ENCODE assay signal across 15 mouse cellular contexts in genomic region chr12:10866907-10867538, GRCm38 (mm10).
DNase-seq lines count a peak whose midpoint lies in the region; ATAC-seq and TF ChIP-seq lines count a peak whose summit lies in the region.
"Had no signal": no experiment of that assay in that cellular context is flagged by ENCODE, and none has a peak within 500 bp of the region (broad histone marks: within the 10 kb centered on the region; RNA-seq: fewer than 3 reads in every experiment).

No protein-coding gene starts in this region.

- H3K36me3 ChIP-seq in forebrain, embryonic 14.5 days (ENCODE audit: control insufficient read depth, insufficient read depth, low read length): no peaks in the 10 kb centered on the region
- no peaks in the 10 kb centered on the region for H3K36me3 ChIP-seq in forebrain, embryonic 12.5 days (replicated peaks)
- no peaks in the 10 kb centered on the region for H3K36me3 ChIP-seq in midbrain, postnatal 0 days (ENCODE audit: insufficient read depth, low read length)
- H3K36me3 ChIP-seq: G1E; heart, embryonic 15.5 days; neural tube, embryonic 12.5 days had no signal

- TF ChIP-seq CTCF in layer of hippocampus, adult 2 months (conservative IDR thresholded peaks at IDR 0.05): no peak
- TF ChIP-seq CTCF in midbrain, postnatal 0 days (IDR thresholded peaks at IDR 0.05): no peak

- peak; percentile 79 for DNase-seq in forebrain, embryonic 14.5 days (ENCODE audit: low spot score)
- DNase-seq in cerebellum, adult 9-10 months: peak; percentile 73
- peak; percentile 68 to 86 for DNase-seq in layer of hippocampus, adult 2 months (ENCODE audit: low spot score in 2 of 2)
- DNase-seq in midbrain, postnatal 0 days (ENCODE audit: low spot score): peak; percentile 73
- DNase-seq in kidney, postnatal 4 days: no peak
- no peak for DNase-seq in thymus, postnatal 36 days
- DNase-seq: adrenal gland, postnatal 14 days; kidney, adult 8-10 months; liver; lung, postnatal 36 days had no signal

- H3K4me1 ChIP-seq in forebrain, embryonic 14.5 days (ENCODE audit: control insufficient read depth, insufficient read depth, low read length): no peaks in the 10 kb centered on the region
- peaks cover 4% of the 10 kb centered on the region; the same call in 1 of the 2 replicates for H3K4me1 ChIP-seq in forebrain, embryonic 12.5 days
- no peaks in the 10 kb centered on the region for H3K4me1 ChIP-seq in midbrain, postnatal 0 days (ENCODE audit: insufficient read depth, low read length)
- H3K4me1 ChIP-seq: heart, embryonic 15.5 days; neural tube, embryonic 12.5 days had no signal

- no peak overlapping the region for H3K27ac ChIP-seq in forebrain, embryonic 14.5 days (ENCODE audit: low read depth, low read length)
- no peak overlapping the region for H3K27ac ChIP-seq in forebrain, embryonic 12.5 days
- H3K27ac ChIP-seq in layer of hippocampus, adult 2 months: 0 out of 2 replicates have a peak overlapping the region, but pooled peaks have one; percentile 3
- H3K27ac ChIP-seq in midbrain, postnatal 0 days (ENCODE audit: low read depth, low read length): no peak overlapping the region
- H3K27ac ChIP-seq: heart, embryonic 15.5 days; neural tube, embryonic 12.5 days had no signal

- ATAC-seq in forebrain, embryonic 14.5 days: peak; percentile 66; the same call in 1 of the 2 replicates
- no peak for ATAC-seq in forebrain, embryonic 12.5 days (ENCODE audit: low FRiP score)
- peak; percentile 31; the same call in 1 of the 2 replicates for ATAC-seq in midbrain, postnatal 0 days (ENCODE audit: low FRiP score)
- ATAC-seq in megakaryocyte progenitor cell, adult 5-6 weeks (replicated peaks; ENCODE audit: poor library complexity): no peak

- no peak overlapping the region for H3K9ac ChIP-seq in forebrain, embryonic 14.5 days (ENCODE audit: low read length)
- H3K9ac ChIP-seq in forebrain, embryonic 12.5 days: no peak overlapping the region
- H3K9ac ChIP-seq in midbrain, postnatal 0 days (replicated peaks; ENCODE audit: low read length, poor library complexity, severe bottlenecking): no peak overlapping the region
- H3K9ac ChIP-seq: heart, embryonic 15.5 days; neural tube, embryonic 12.5 days had no signal

- H3K4me2 ChIP-seq in forebrain, embryonic 14.5 days (ENCODE audit: low read length): no peak overlapping the region
- H3K4me2 ChIP-seq in forebrain, embryonic 12.5 days: no peak overlapping the region
- H3K4me2 ChIP-seq in midbrain, postnatal 0 days (ENCODE audit: low read depth, low read length, poor library complexity, severe bottlenecking): no peak overlapping the region
- H3K4me2 ChIP-seq: heart, embryonic 15.5 days; neural tube, embryonic 12.5 days had no signal

- WGBS in forebrain, embryonic 14.5 days: 44% methylated on average over 3 of the region's 3 CpGs
- 83% methylated on average over 3 of the region's 3 CpGs for WGBS in forebrain, embryonic 12.5 days
- WGBS in midbrain, postnatal 0 days: 72% methylated on average over 3 of the region's 3 CpGs

- no peaks in the 10 kb centered on the region for H3K27me3 ChIP-seq in forebrain, embryonic 14.5 days (replicated peaks; ENCODE audit: control insufficient read depth, insufficient read depth, low read length)
- no peaks in the 10 kb centered on the region for H3K27me3 ChIP-seq in forebrain, embryonic 12.5 days
- H3K27me3 ChIP-seq in midbrain, postnatal 0 days (ENCODE audit: insufficient read depth, low read length): no peaks in the 10 kb centered on the region
- H3K27me3 ChIP-seq: heart, embryonic 15.5 days; neural tube, embryonic 12.5 days had no signal

- no peaks in the 10 kb centered on the region for H3K9me3 ChIP-seq in forebrain, embryonic 14.5 days (replicated peaks; ENCODE audit: control insufficient read depth, low read length)
- no peaks in the 10 kb centered on the region for H3K9me3 ChIP-seq in forebrain, embryonic 12.5 days
- H3K9me3 ChIP-seq in midbrain, postnatal 0 days (ENCODE audit: low read length): no peaks in the 10 kb centered on the region
- H3K9me3 ChIP-seq: G1E; heart, embryonic 15.5 days; neural tube, embryonic 12.5 days had no signal

- no peak overlapping the region for H3K4me3 ChIP-seq in forebrain, embryonic 14.5 days (ENCODE audit: low read depth, low read length)
- H3K4me3 ChIP-seq in forebrain, embryonic 12.5 days (replicated peaks): no peak overlapping the region
- H3K4me3 ChIP-seq in layer of hippocampus, adult 2 months: no peak overlapping the region
- H3K4me3 ChIP-seq in midbrain, postnatal 0 days (ENCODE audit: low read depth, low read length): no peak overlapping the region
- H3K4me3 ChIP-seq: heart, embryonic 15.5 days; neural tube, embryonic 12.5 days had no signal

Comparison
In these comparisons a context has a peak if more than half of its experiments do, and no peak if none do; other contexts are left out.
1. ATAC-seq: peak in forebrain, embryonic 14.5 days (single experiment) and midbrain, postnatal 0 days (single experiment); none in forebrain, embryonic 12.5 days (single experiment) and megakaryocyte progenitor cell, adult 5-6 weeks (single experiment).
2. DNase-seq: peak in forebrain, embryonic 14.5 days (single experiment), cerebellum, adult 9-10 months (single experiment), layer of hippocampus, adult 2 months (2 of 2) and midbrain, postnatal 0 days (single experiment); none in kidney, postnatal 4 days (0 of 2) and thymus, postnatal 36 days (0 of 2).